Mouse (Mus musculus): ENCODE measurements at regions not wholly inside any gene's neighbourhood (a gene's known extent, or its start where the extent isn't known, plus 50 kb on each side); places are given as distances from the start of the nearest gene placed in this dataset.

DNA sequence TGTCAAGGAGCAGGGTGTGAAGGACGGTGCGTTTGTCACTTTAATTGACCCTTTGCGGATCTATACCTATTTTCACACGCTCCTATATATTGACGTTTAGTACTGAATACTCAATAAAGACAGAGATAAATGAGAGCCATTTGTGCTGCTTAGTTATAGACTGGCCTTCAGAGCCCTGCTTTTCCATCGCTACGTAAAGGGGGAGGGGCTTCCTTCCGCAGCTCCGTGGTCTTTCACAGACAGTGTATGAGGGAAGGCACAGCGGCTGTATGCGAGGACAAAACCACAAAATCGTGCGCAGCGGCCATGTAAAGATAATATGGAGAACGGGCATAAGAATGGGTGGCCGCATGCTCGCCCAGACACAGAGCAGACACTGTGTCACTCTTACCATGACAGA, 58.4 kb upstream of the Pced1b start:
- TF ChIP-seq CTCF (IDR thresholded peaks at IDR 0.05; ENCODE audit: control insufficient read depth, insufficient read depth, low read length) (no peak), POLR2A (IDR thresholded peaks at IDR 0.05; ENCODE audit: borderline replicate concordance, control insufficient read depth, low read depth, low read length) (no peak)

All from bone marrow, adult 2 months (tissue).